Mouse (Mus musculus) limb, embryonic 10.5 days (tissue): ENCODE measurements around the gene Stox2. TPM values are rescaled to one million over a fixed set of nuclear protein-coding genes. Genes with fewer than 3 reads are reported as not detected.

Experiments used
- DNase-seq: peaks from one replicate; pipeline ENCODE4 v3.0.0-alpha.2; 2017; ENCODE audit warnings: low spot score
- H3K27ac ChIP-seq: fragments of 300-500 bp; sonication (generic); 2 replicates; pipeline ENCODE4 v1.5.1; 2016; ENCODE audit warnings: mild to moderate bottlenecking
- H3K27me3 ChIP-seq: fragments of 300-500 bp; sonication (generic); 2 replicates; pipeline ENCODE4 v1.6.1; 2016; ENCODE audit warnings: low read depth, mild to moderate bottlenecking; ENCODE audit not compliant: poor library complexity, severe bottlenecking
- H3K36me3 ChIP-seq: fragments of 300-500 bp; sonication (generic); 2 replicates; pipeline ENCODE4 v1.6.1; 2016; ENCODE audit warnings: mild to moderate bottlenecking, moderate library complexity
- H3K4me1 ChIP-seq: fragments of 300-500 bp; sonication (generic); 2 replicates; pipeline ENCODE4 v1.6.1; 2016
- H3K4me3 ChIP-seq: fragments of 300-500 bp; sonication (generic); 2 replicates; pipeline ENCODE4 v1.5.1; 2016; ENCODE audit warnings: mild to moderate bottlenecking, moderate library complexity
- H3K9me3 ChIP-seq: fragments of 300-500 bp; sonication (generic); replicated peaks from 2 replicates; pipeline ENCODE4 v1.6.1; 2016; ENCODE audit warnings: mild to moderate bottlenecking
- WGBS: fragments of 180-500 bp; shearing (Covaris S2); methylation state at CpG from one replicate; pipeline ENCODE4 v1.1.7; 2016; 5-methylcytosine and 5-hydroxymethylcytosine counted together
- polyA plus RNA-seq: library from polyadenylated mRNA; unstranded; fragments of >200 nt; fragmentation: Nextera tagmentation; extraction: Ambion mirVana; gene quantifications from 2 replicates; pipeline ENCODE4 v1.2.1, GENCODE M21; 2016

Gene Stox2
- polyA plus RNA-seq, 1 experiment from 2014 or later, result 18.7 TPM

DNA sequence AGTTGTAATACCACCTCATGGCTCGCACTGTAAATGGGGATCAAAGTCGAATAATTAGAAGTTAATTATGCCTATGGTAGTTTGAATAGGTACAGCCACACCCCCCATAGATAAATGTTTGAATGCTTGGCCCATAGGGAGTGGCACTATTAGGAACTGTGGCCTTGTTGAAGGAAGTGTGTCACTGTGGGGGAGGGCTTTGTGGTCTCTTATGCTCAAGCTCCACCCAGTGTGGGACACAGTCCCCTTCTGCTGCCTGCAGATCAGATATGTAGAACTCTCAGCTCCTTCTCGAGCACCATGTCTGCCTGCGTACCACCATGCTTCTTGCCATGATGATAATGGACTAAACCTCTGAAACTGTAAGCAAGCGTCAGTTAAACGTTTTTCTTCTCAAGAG is 177.2 kb downstream of the Stox2 start:
- H3K36me3 ChIP-seq, result peaks cover 14% of the 10 kb centered on the region
- 94% methylated on average over 6 of the region's 6 CpGs for WGBS
- DNase-seq, result no peak
- peaks cover 8% of the 10 kb centered on the region for H3K4me1 ChIP-seq
- no peak overlapping the region for H3K27ac ChIP-seq
- H3K27me3 ChIP-seq, result no peaks in the 10 kb centered on the region
- H3K4me3 ChIP-seq, result no peak overlapping the region
- no peaks in the 10 kb centered on the region for H3K9me3 ChIP-seq

DNA sequence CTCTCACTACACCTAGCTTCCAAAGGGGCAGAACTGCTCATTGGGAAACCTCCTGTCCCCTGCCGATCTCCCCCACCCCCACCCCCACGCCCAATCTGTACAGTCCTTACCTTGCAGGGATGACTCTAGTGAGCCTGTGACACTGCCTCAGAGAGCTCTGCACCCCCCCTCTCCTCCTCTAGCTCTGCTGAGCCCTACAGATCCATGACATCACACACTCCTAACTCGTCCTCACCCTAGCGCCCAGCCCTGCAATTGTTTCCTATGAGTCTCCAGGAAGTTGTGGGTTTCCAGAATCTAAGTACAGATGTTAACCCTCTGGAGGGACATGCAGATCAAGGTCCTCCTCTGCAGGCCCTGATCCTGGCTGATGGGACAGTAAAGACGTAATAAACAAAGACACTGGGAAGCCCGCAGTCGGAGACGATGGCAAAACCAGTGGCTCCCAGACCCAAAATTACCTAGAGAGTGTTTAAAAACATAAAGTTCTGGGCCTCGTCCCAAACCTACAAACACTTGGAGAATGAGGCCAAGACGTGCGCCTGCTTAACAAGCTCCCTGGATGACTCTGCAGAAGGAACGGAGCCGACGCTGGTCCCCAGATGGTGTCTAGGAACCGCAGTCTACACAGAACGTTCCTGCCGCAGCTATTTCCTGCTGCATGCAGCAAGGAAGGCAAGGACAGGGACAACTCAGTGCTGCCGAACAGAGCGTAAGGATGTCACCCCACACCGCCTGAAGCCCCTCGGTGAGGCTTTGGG is 177.9 kb downstream of the Stox2 start:
- Histone ChIP-seq H3K4me1 (peaks cover 11% of the 10 kb centered on the region), H3K4me3 (no peak overlapping the region), H3K27me3 (no peaks in the 10 kb centered on the region), H3K9me3 (no peaks in the 10 kb centered on the region), H3K27ac (0 out of 2 replicates have a peak overlapping the region, but pooled peaks have one; percentile 42), H3K36me3 (peaks cover 13% of the 10 kb centered on the region)
- WGBS, result 76% methylated on average over 21 of the region's 21 CpGs
- no peak for DNase-seq

GRCm38 (mm10) chr8:47263070-47263843 is 182.9 kb downstream of the Stox2 start:
- H3K36me3 ChIP-seq, result no peaks in the 10 kb centered on the region
- H3K4me1 ChIP-seq, result peaks cover 27% of the 10 kb centered on the region
- H3K4me3 ChIP-seq, result no peak overlapping the region
- 92% methylated on average over 17 of the region's 17 CpGs for WGBS
- no peaks in the 10 kb centered on the region for H3K27me3 ChIP-seq
- no peak for DNase-seq
- H3K9me3 ChIP-seq, result no peaks in the 10 kb centered on the region
- H3K27ac ChIP-seq, result no peak overlapping the region

DNA sequence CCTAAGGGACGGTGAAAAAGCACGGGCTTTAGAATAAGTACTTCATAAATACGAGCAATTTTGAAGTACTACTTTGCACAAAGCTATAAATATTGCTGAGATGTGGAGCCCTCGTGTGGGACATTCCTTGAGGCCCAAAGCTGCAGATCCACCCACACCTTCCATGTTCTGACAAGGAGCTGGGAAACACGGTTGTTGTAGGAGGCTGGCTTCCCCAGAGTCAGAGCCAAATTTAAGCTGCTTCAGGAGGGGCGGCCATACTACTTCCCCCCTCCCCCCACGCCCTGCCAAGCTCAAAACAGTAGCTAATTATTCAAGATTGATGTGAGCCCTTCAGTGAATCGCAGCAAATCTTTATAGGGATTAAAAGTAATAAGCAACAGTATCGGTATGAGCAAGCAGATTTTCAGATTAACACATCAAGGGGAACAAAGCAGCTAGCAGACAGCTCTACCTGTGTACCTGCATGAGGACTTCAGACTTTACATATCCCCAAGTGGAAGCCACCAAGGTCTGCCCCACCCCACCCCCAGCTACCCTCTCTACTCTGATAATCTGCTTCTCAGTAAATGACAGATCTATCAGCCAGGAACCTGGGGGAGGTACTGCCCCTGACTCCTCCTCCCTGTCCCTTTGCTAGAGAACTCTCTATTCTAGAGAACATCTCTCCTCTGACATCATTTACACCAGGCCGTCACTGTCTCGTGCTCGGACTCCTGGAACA is 185.2 kb downstream of the Stox2 start:
- 62% methylated on average over 12 of the region's 12 CpGs for WGBS
- no peak overlapping the region for H3K4me3 ChIP-seq

DNA sequence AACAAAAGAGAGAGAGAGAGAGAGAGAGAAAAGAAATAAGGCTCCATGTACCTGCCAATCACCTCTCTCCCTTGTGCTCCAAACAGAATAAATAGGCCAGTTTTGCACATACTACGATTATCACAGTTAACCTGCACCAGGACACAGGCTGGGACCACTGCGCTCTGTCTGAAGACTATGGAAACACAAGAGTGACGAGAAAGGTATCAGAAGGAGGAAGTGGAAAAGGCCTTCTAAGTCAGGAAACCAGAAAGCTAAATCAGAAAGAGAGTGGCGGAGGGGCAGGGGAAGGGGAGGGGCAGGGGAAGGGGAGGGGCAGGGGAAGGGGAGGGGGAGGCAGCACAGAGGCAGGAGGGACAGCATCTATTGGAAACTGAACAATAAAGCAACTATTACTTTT is 195.3 kb downstream of the Stox2 start:
- 89% methylated on average over 3 of the region's 4 CpGs for WGBS
- Histone ChIP-seq H3K27ac (no peak overlapping the region), H3K9me3 (no peaks in the 10 kb centered on the region)

More for the DNA sequence above, 185.2 kb downstream of the Stox2 start:
- Histone ChIP-seq H3K27ac (no peak overlapping the region), H3K9me3 (no peaks in the 10 kb centered on the region), H3K4me1 (peaks cover 24% of the 10 kb centered on the region), H3K27me3 (no peaks in the 10 kb centered on the region), H3K36me3 (no peaks in the 10 kb centered on the region)
- DNase-seq, result no peak

DNA sequence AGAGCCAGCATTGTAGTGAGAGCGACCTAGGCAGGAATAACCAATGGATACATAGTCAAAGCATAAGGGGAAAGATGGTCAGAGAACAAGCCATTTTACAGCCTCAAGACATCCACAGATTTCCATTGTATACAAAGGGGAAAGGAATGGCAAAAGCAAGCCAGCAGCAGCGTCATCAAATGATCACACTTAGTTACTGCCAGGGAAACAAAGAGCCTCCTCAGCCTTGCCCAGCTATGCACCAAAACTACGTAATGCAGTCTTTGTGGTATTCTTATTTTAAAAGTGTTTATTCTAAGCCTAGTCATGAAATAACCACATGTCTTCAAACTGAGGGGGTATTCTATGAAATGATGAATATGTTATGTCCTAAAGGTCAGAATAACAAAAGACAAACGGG is 201.0 kb downstream of the Stox2 start:
- H3K4me3 ChIP-seq, result no peak overlapping the region
- H3K4me1 ChIP-seq, result peaks cover 37% of the 10 kb centered on the region
- no peaks in the 10 kb centered on the region for H3K9me3 ChIP-seq
- no peaks in the 10 kb centered on the region for H3K36me3 ChIP-seq
- no peaks in the 10 kb centered on the region for H3K27me3 ChIP-seq
- no peak for DNase-seq
- WGBS, result 87% methylated on average over 4 of the region's 4 CpGs
- no peak overlapping the region for H3K27ac ChIP-seq

More for the DNA sequence above, 195.3 kb downstream of the Stox2 start:
- Histone ChIP-seq H3K36me3 (no peaks in the 10 kb centered on the region), H3K4me3 (no peak overlapping the region), H3K4me1 (0 out of 2 replicates have a peak, but pooled peaks cover 6% of the 10 kb centered on the region), H3K27me3 (no peaks in the 10 kb centered on the region)
- DNase-seq, result no peak

DNA sequence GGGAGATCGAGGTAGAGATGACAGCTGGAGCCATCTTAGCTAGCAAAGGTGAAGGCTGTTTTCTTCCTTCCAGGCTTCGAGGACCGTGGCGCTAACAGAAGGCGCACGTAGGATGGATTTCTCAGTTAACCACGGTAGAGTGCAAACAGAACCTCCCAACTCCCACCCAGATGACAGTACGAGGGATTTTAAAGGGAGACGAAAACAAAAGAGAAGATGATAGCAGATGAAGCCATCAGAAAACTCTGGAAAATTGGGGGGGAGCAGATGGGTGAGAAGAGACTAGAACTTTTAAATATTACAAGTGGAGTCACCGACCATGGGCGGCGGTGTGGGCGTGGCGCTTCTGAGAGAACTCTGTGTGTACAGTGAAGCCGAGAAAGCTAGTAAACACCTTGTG is 202.0 kb downstream of the Stox2 start:
- Histone ChIP-seq H3K4me3 (no peak overlapping the region), H3K27ac (no peak overlapping the region), H3K9me3 (no peaks in the 10 kb centered on the region), H3K4me1 (peaks cover 37% of the 10 kb centered on the region), H3K27me3 (no peaks in the 10 kb centered on the region), H3K36me3 (no peaks in the 10 kb centered on the region)
- DNase-seq, result no peak
- WGBS, result 93% methylated on average over 15 of the region's 15 CpGs

- Histone ChIP-seq H3K9me3 (no peaks in the 10 kb centered on the region), H3K36me3 (no peaks in the 10 kb centered on the region), H3K27me3 (no peaks in the 10 kb centered on the region), H3K4me3 (no peak overlapping the region), H3K4me1 (peaks cover 36% of the 10 kb centered on the region), H3K27ac (no peak overlapping the region)
- 84% methylated on average over 12 of the region's 12 CpGs for WGBS
- DNase-seq, result no peak
Measured at GRCm38 (mm10) chr8:47243631-47244030, 202.5 kb downstream of the Stox2 start.

- no peaks in the 10 kb centered on the region for H3K27me3 ChIP-seq
- H3K36me3 ChIP-seq, result no peaks in the 10 kb centered on the region
- H3K4me1 ChIP-seq, result peaks cover 34% of the 10 kb centered on the region
- H3K27ac ChIP-seq, result no peak overlapping the region
- no peak for DNase-seq
- H3K4me3 ChIP-seq, result peak overlapping the region; percentile 37
- H3K9me3 ChIP-seq, result no peaks in the 10 kb centered on the region
- 68% methylated on average over 8 of the region's 8 CpGs for WGBS
Measured at GRCm38 (mm10) chr8:47243016-47243630, 203.0 kb downstream of the Stox2 start.

DNA sequence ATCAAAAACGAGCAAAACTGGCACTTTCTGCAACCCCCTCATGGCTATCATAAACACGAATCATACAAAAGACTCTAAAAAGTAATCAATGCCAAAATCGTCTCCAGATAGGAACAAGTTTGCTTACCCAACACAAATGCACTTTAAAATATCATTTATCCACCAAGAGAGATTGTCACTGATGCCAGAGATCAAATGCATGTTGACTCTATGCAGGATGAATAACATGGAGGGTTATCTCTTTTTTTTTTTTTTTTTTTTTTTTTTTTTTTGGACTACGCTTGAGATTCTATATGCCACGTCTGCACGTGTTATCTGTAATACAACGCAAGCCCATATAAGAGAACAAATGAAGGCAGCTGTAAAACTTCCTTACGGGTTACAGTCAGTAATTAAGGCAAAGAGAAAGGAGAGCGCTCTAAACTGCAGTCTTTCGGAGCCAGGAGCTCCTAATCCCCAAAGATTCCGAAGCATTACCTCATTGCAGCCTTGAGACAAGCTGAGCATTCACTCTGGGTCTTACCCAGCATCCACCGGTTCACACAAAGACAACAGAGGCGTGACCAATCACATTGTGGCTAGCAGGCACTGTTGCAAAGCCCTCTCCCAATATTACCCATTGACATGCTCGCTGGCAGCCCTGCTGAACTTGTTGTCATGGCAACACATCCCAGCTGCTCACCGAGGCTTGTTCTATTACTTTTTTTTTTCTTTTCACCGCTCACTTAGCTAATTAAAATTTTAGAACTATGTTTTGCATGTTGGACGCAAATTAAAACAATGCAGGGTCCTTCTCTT is 203.8 kb downstream of the Stox2 start:
- H3K4me1 ChIP-seq, result peaks cover 35% of the 10 kb centered on the region
- H3K27me3 ChIP-seq, result no peaks in the 10 kb centered on the region
- H3K9me3 ChIP-seq, result no peaks in the 10 kb centered on the region
- DNase-seq, result peak; percentile 76
- H3K4me3 ChIP-seq, result peak overlapping the region; percentile 37
- H3K36me3 ChIP-seq, result no peaks in the 10 kb centered on the region
- H3K27ac ChIP-seq, result peak overlapping the region; percentile 72; the same call in 1 of the 2 replicates
- WGBS, result 45% methylated on average over 17 of the region's 17 CpGs

GRCm38 (mm10) chr8:47241421-47242078 is 204.6 kb downstream of the Stox2 start:
- WGBS, result 85% methylated on average over 13 of the region's 13 CpGs
- Histone ChIP-seq H3K4me1 (peaks cover 34% of the 10 kb centered on the region), H3K27ac (peak overlapping the region; percentile 72), H3K4me3 (no peak overlapping the region), H3K27me3 (no peaks in the 10 kb centered on the region), H3K9me3 (no peaks in the 10 kb centered on the region), H3K36me3 (no peaks in the 10 kb centered on the region)
- no peak for DNase-seq
